Mouse (Mus musculus) liver, embryonic 12.5 days (tissue): ENCODE data around the gene Sec31b. TPM values are rescaled to one million over a fixed set of nuclear protein-coding genes. Genes with fewer than 3 reads are reported as not detected.

ENCODE experiments used
- ATAC-seq: fragments of 200-750 bp; cut with Nextera tagmentation; 2 replicates; pipeline ENCODE4 v1.8.0; 2017; ENCODE audit warnings: moderate number of reproducible peaks, mild to moderate bottlenecking, moderate library complexity
- H3K27ac ChIP-seq: fragments of 300-500 bp; sonication (generic); 2 replicates; pipeline ENCODE4 v1.5.1; 2016; ENCODE audit warnings: mild to moderate bottlenecking
- H3K27me3 ChIP-seq: fragments of 300-500 bp; sonication (generic); replicated peaks from 2 replicates; pipeline ENCODE4 v1.6.1; 2016; ENCODE audit warnings: mild to moderate bottlenecking, moderate library complexity
- H3K36me3 ChIP-seq: fragments of 300-500 bp; sonication (generic); 2 replicates; pipeline ENCODE4 v1.6.1; 2016; ENCODE audit warnings: mild to moderate bottlenecking, moderate library complexity
- H3K4me1 ChIP-seq: fragments of 300-500 bp; sonication (generic); 2 replicates; pipeline ENCODE4 v1.6.1; 2016
- H3K4me2 ChIP-seq: fragments of 300-500 bp; sonication (generic); 2 replicates; pipeline ENCODE4 v1.6.1; 2016; ENCODE audit warnings: mild to moderate bottlenecking, moderate library complexity
- H3K4me3 ChIP-seq: fragments of 300-500 bp; sonication (generic); 2 replicates; pipeline ENCODE4 v1.5.1; 2016; ENCODE audit warnings: mild to moderate bottlenecking, moderate library complexity
- H3K9ac ChIP-seq: fragments of 300-500 bp; sonication (generic); 2 replicates; pipeline ENCODE4 v1.6.1; 2016; ENCODE audit warnings: mild to moderate bottlenecking, moderate library complexity
- H3K9me3 ChIP-seq: fragments of 300-500 bp; sonication (generic); replicated peaks from 2 replicates; pipeline ENCODE4 v1.6.1; 2016; ENCODE audit warnings: mild to moderate bottlenecking, moderate library complexity
- WGBS: fragments of 180-500 bp; shearing (Covaris S2); methylation state at CpG from one replicate; pipeline ENCODE4 v1.1.7; 2016; ENCODE audit not compliant: insufficient replicate concordance; 5-methylcytosine and 5-hydroxymethylcytosine counted together
- polyA plus RNA-seq: library from polyadenylated mRNA; unstranded; fragments of >200 nt; fragmentation: Nextera tagmentation; extraction: Ambion mirVana; gene quantifications from 2 replicates; pipeline ENCODE4 v1.2.1, GENCODE M21; 2016

Gene Sec31b
- polyA plus RNA-seq, 1 experiment from 2014 or later, result 0.38 TPM

- Histone ChIP-seq H3K36me3 (no peaks in the 10 kb centered on the region), H3K4me1 (no peaks in the 10 kb centered on the region), H3K9ac (no peak overlapping the region), H3K9me3 (no peaks in the 10 kb centered on the region), H3K27me3 (no peaks in the 10 kb centered on the region), H3K4me2 (no peak overlapping the region), H3K4me3 (no peak overlapping the region), H3K27ac (no peak overlapping the region)
- WGBS, result 49% methylated on average over 9 of the region's 9 CpGs
- no peak for ATAC-seq
Observed at GRCm38 (mm10) chr19:44525551-44526205, 20.0 kb downstream of the Sec31b start.

- Histone ChIP-seq H3K27ac (no peak overlapping the region), H3K36me3 (no peaks in the 10 kb centered on the region), H3K9ac (no peak overlapping the region), H3K4me3 (no peak overlapping the region), H3K9me3 (no peaks in the 10 kb centered on the region), H3K27me3 (peaks cover 53% of the 10 kb centered on the region), H3K4me1 (no peaks in the 10 kb centered on the region), H3K4me2 (no peak overlapping the region)
- ATAC-seq, result no peak
- WGBS, result 27% methylated on average over 7 of the region's 7 CpGs
Observed at GRCm38 (mm10) chr19:44519152-44519551, 26.5 kb downstream of the Sec31b start.

- H3K4me1 ChIP-seq, result no peaks in the 10 kb centered on the region
- no peaks in the 10 kb centered on the region for H3K36me3 ChIP-seq
- H3K4me3 ChIP-seq, result no peak overlapping the region
- peaks cover 62% of the 10 kb centered on the region for H3K27me3 ChIP-seq
- ATAC-seq, result no peak
- WGBS, result 52% methylated on average over 12 of the region's 12 CpGs
- H3K4me2 ChIP-seq, result no peak overlapping the region
- no peak overlapping the region for H3K9ac ChIP-seq
- H3K9me3 ChIP-seq, result no peaks in the 10 kb centered on the region
- no peak overlapping the region for H3K27ac ChIP-seq
Observed at GRCm38 (mm10) chr19:44517996-44518768, 27.5 kb downstream of the Sec31b start.

GRCm38 (mm10) chr19:44515769-44516168 is 29.9 kb downstream of the Sec31b start:
- no peaks in the 10 kb centered on the region for H3K36me3 ChIP-seq
- H3K4me1 ChIP-seq, result no peaks in the 10 kb centered on the region
- no peak overlapping the region for H3K4me2 ChIP-seq
- no peak overlapping the region for H3K4me3 ChIP-seq
- H3K27ac ChIP-seq, result no peak overlapping the region
- WGBS, result 35% methylated on average over 6 of the region's 6 CpGs
- H3K9ac ChIP-seq, result no peak overlapping the region
- ATAC-seq, result no peak
- peaks cover 86% of the 10 kb centered on the region for H3K27me3 ChIP-seq
- H3K9me3 ChIP-seq, result no peaks in the 10 kb centered on the region

- WGBS, result 19% methylated on average over 14 of the region's 14 CpGs
- H3K4me2 ChIP-seq, result no peak overlapping the region
- no peak overlapping the region for H3K27ac ChIP-seq
- H3K4me1 ChIP-seq, result no peaks in the 10 kb centered on the region
- H3K27me3 ChIP-seq, result peaks cover 96% of the 10 kb centered on the region
- H3K36me3 ChIP-seq, result no peaks in the 10 kb centered on the region
- H3K9me3 ChIP-seq, result no peaks in the 10 kb centered on the region
- no peak overlapping the region for H3K4me3 ChIP-seq
- ATAC-seq, result no peak
- H3K9ac ChIP-seq, result no peak overlapping the region
Observed at GRCm38 (mm10) chr19:44514521-44515451, 30.9 kb downstream of the Sec31b start.

GRCm38 (mm10) chr19:44513921-44514482 is 31.7 kb downstream of the Sec31b start:
- Histone ChIP-seq H3K4me3 (no peak overlapping the region), H3K4me2 (no peak overlapping the region)
- 21% methylated on average over 7 of the region's 7 CpGs for WGBS

GRCm38 (mm10) chr19:44513054-44513833 is 32.4 kb downstream of the Sec31b start:
- no peaks in the 10 kb centered on the region for H3K4me1 ChIP-seq
- H3K4me2 ChIP-seq, result no peak overlapping the region
- peaks cover 98% of the 10 kb centered on the region for H3K27me3 ChIP-seq
- no peak overlapping the region for H3K27ac ChIP-seq
- no peak for ATAC-seq
- no peak overlapping the region for H3K9ac ChIP-seq
- H3K9me3 ChIP-seq, result no peaks in the 10 kb centered on the region
- no peak overlapping the region for H3K4me3 ChIP-seq
- 22% methylated on average over 11 of the region's 11 CpGs for WGBS
- no peaks in the 10 kb centered on the region for H3K36me3 ChIP-seq

More at GRCm38 (mm10) chr19:44513921-44514482, 31.7 kb downstream of the Sec31b start:
- H3K9ac ChIP-seq, result no peak overlapping the region
- H3K9me3 ChIP-seq, result no peaks in the 10 kb centered on the region
- peaks cover 100% of the 10 kb centered on the region for H3K27me3 ChIP-seq
- no peaks in the 10 kb centered on the region for H3K36me3 ChIP-seq
- H3K4me1 ChIP-seq, result no peaks in the 10 kb centered on the region
- no peak for ATAC-seq
- H3K27ac ChIP-seq, result no peak overlapping the region

- H3K9ac ChIP-seq, result no peak overlapping the region
- no peaks in the 10 kb centered on the region for H3K9me3 ChIP-seq
- no peak overlapping the region for H3K4me2 ChIP-seq
- H3K27ac ChIP-seq, result no peak overlapping the region
- 23% methylated on average over 5 of the region's 5 CpGs for WGBS
- no peaks in the 10 kb centered on the region for H3K4me1 ChIP-seq
- no peaks in the 10 kb centered on the region for H3K36me3 ChIP-seq
- peaks cover 94% of the 10 kb centered on the region for H3K27me3 ChIP-seq
- ATAC-seq, result no peak
- no peak overlapping the region for H3K4me3 ChIP-seq
Observed at GRCm38 (mm10) chr19:44512601-44513000, 33.1 kb downstream of the Sec31b start.

GRCm38 (mm10) chr19:44511451-44512231 is 34.0 kb downstream of the Sec31b start:
- H3K27ac ChIP-seq, result no peak overlapping the region
- H3K4me3 ChIP-seq, result peak overlapping the region; percentile 37
- H3K4me1 ChIP-seq, result no peaks in the 10 kb centered on the region
- no peak overlapping the region for H3K9ac ChIP-seq
- ATAC-seq, result no peak
- peaks cover 94% of the 10 kb centered on the region for H3K27me3 ChIP-seq
- no peaks in the 10 kb centered on the region for H3K36me3 ChIP-seq
- peak overlapping the region; percentile 64 for H3K4me2 ChIP-seq
- no peaks in the 10 kb centered on the region for H3K9me3 ChIP-seq
- WGBS, result 1% methylated on average over 66 of the region's 66 CpGs

- no peaks in the 10 kb centered on the region for H3K36me3 ChIP-seq
- H3K4me2 ChIP-seq, result no peak overlapping the region
- WGBS, result 4% methylated on average over 12 of the region's 12 CpGs
- H3K27me3 ChIP-seq, result peaks cover 93% of the 10 kb centered on the region
- H3K9ac ChIP-seq, result no peak overlapping the region
- no peaks in the 10 kb centered on the region for H3K9me3 ChIP-seq
- ATAC-seq, result no peak
- H3K4me3 ChIP-seq, result no peak overlapping the region
- H3K27ac ChIP-seq, result no peak overlapping the region
- H3K4me1 ChIP-seq, result no peaks in the 10 kb centered on the region
Observed at GRCm38 (mm10) chr19:44510534-44511175, 35.0 kb downstream of the Sec31b start.
